8 mouse cellular contexts compared by ENCODE assay signal in the genomic region with DNA sequence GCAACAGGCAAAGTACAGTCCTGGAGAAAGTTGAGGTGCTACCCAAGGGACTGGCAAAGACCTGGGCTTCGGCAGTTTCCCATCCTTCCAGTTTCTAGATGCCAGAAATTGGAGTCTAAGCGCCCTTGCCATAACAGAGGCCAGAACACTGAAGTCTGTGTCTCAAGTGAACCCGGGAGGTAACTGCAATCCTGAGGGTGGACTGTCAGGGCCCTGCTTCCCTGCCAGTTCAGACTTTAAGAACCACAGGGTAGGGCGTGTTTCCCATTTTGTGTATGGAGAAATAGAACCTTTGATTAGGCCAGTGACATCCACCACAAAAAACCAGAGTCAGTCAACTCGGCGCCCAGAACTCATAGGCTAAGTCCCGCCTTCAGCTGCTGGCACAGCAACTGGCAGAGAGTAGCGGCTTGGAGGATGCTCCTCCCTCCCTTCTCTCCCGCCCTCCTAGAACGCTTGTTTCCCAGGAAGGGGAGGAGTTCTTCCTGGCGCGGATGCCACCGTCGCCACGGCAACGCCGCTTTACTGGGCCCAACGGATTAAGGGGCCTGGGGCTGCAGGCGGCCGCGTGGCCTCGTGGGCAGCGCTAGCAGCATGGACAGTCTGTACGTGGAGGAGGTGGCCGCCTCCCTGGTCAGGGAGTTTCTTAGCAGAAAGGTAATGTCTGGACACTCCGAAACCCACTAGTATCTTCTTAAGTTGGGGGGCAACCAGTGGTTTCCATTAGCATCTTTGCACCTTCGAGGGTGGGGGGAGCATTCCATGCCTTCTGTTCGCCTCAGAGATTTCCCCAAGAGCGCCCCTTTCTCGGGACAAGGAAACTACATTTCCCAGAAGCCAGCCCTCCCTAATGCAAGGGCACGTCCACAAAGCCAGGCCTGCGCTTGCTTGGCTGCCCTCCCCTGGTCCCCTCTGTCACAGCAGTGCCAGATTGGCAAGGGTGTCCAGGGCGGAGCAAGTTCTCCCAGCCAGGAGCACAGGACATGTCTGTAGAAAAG. TPM values are rescaled to one million over a fixed set of nuclear protein-coding genes. Genes with fewer than 3 reads are reported as not detected.
DNase-seq lines count a peak whose midpoint lies in the region; ATAC-seq and TF ChIP-seq lines count a peak whose summit lies in the region.

A gene (plus strand): TSS at position 471 of the 998 bp plus-strand sequence.

- peak; percentile 93 to 96 for DNase-seq in adrenal gland, adult (ENCODE audit: inconsistent age in 2 of 2, low spot score in 1 of 2)
- peak; percentile 98 for DNase-seq in embryo, embryonic 10 days (ENCODE audit: low spot score)
- peak; percentile 84 to 89 for DNase-seq in gastrocnemius, adult 8-10 months (ENCODE audit: low spot score in 2 of 2)
- DNase-seq in hindbrain, postnatal 0 days (ENCODE audit: low spot score), result peak; percentile 97
- DNase-seq in left cerebral cortex, adult 18-20 months (ENCODE audit: low spot score in 2 of 2), result peak; percentile 78 to 89
- DNase-seq in lung, postnatal 4 days, result peak; percentile 90 to 96
- peak; percentile 94 for DNase-seq in right cerebral cortex, adult 18-20 months
- peak; percentile 63 for DNase-seq in urinary bladder, postnatal 10 days (ENCODE audit: low spot score)

- H3K36me3 ChIP-seq in hindbrain, postnatal 0 days (ENCODE audit: insufficient read depth, low read length), result no peaks in the 10 kb centered on the region

- peak; percentile 60 for TF ChIP-seq CTCF in hindbrain, postnatal 0 days (IDR thresholded peaks at IDR 0.05; ENCODE audit: low read depth)

- H3K9ac ChIP-seq in hindbrain, postnatal 0 days (replicated peaks; ENCODE audit: low read length), result peak within 1 kb of the TSS; percentile 65

- H3K27me3 ChIP-seq in hindbrain, postnatal 0 days (ENCODE audit: insufficient read depth, low read length), result no peaks in the 10 kb centered on the region

- H3K4me2 ChIP-seq in hindbrain, postnatal 0 days (ENCODE audit: low read depth, low read length), result peak within 1 kb of the TSS; percentile 67

- peak within 1 kb of the TSS; percentile 52 for H3K4me3 ChIP-seq in hindbrain, postnatal 0 days (ENCODE audit: low read length)

- 2% methylated on average over 33 of the region's 33 CpGs for WGBS in hindbrain, postnatal 0 days

- no peaks in the 10 kb centered on the region for H3K9me3 ChIP-seq in hindbrain, postnatal 0 days (ENCODE audit: low read length)

- H3K4me1 ChIP-seq in hindbrain, postnatal 0 days (ENCODE audit: insufficient read depth, low read length), result peaks cover 5% of the 10 kb centered on the region; the same call in 1 of the 2 replicates

- ATAC-seq in hindbrain, postnatal 0 days, result peak; percentile 97

- peak within 1 kb of the TSS; percentile 83 for H3K27ac ChIP-seq in hindbrain, postnatal 0 days

RNA-seq across cellular contexts. Expression of the gene that starts here (rescaled TPM):
- total RNA-seq in gastrocnemius, adult 8-10 months (2022), result 1 to 10 TPM; 1.3 to 3.1 (median 2.2) TPM
- 10.4 and 11.7 TPM in 2 replicates for total RNA-seq in hindbrain, postnatal 0 days (2014; rRNA removed)
- 8.2 and 8.4 TPM in 2 replicates for polyA plus RNA-seq in hindbrain, postnatal 0 days (2015; fragmentation: Nextera tagmentation; extraction: Ambion mirVana)
- 1 to 10 TPM; 8.8 to 8.9 TPM for total RNA-seq in left cerebral cortex, adult 18-20 months (2021)

Comparison
In these comparisons a context has a peak if more than half of its experiments do, and no peak if none do; other contexts are left out.
1. Peak in every context shown above with its lines: DNase-seq, ATAC-seq, H3K4me3 ChIP-seq and H3K27ac ChIP-seq.